Mouse (Mus musculus) testis, adult 10 weeks (tissue): ENCODE results near the gene Dhdh. TPM values are rescaled to one million over a fixed set of nuclear protein-coding genes. Genes with fewer than 3 reads are reported as not detected.

ENCODE experiments used
- polyA plus RNA-seq: library from polyadenylated mRNA; stranded (reverse); fragments of 350-450 nt; fragmentation: Illumina TruSeq; extraction: RNeasy Lipid Tissue Mini Kit (QIAGEN cat#74804); gene quantifications from one replicate; pipeline ENCODE4 v1.2.3, GENCODE M21; 2014; ENCODE audit warnings: low read depth, low replicate concordance

Dhdh gene
- 6.7 TPM for polyA plus RNA-seq

GRCm38 (mm10) chr7:45488293-45489204 is at the start of gene Dhdh:
Gene Dhdh, minus strand, starts transcription at chr7:45488805.

GRCm38 (mm10) chr7:45525809-45526473 is 37.3 kb upstream of the Dhdh start, which contains the start of the genes Ppp1r15a and Plekha4:
Gene Ppp1r15a, minus strand, starts transcription at chr7:45526268.
Gene Plekha4, plus strand, starts transcription at chr7:45526330.

GRCm38 (mm10) chr7:45509912-45510787 is 21.5 kb upstream of the Dhdh start, which contains the start of gene Nucb1:
Gene Nucb1, minus strand, starts transcription at chr7:45510406.

GRCm38 (mm10) chr7:45486761-45487415 is 1.7 kb downstream of the Dhdh start, which contains the start of gene Gm45808:
Gene Gm45808, minus strand, starts transcription at chr7:45486811.

GRCm38 (mm10) chr7:45481374-45481927 is 7.2 kb downstream of the Dhdh start, which contains the start of gene Tulp2:
Gene Tulp2, plus strand, starts transcription at chr7:45481877.

GRCm38 (mm10) chr7:45466283-45467089 is 22.1 kb downstream of the Dhdh start, which contains the start of gene Bax:
Gene Bax, minus strand, starts transcription at chr7:45466898.

GRCm38 (mm10) chr7:45459564-45460140 is 29.0 kb downstream of the Dhdh start, which contains the start of gene Ftl1:
Gene Ftl1, minus strand, starts transcription at chr7:45459884.

GRCm38 (mm10) chr7:45437521-45438276 is 50.9 kb downstream of the Dhdh start, which contains the start of gene Ruvbl2:
Gene Ruvbl2, minus strand, starts transcription at chr7:45438096.

GRCm38 (mm10) chr7:45434203-45435015 is 54.2 kb downstream of the Dhdh start, which contains the start of gene Gys1:
Gene Gys1, plus strand, starts transcription at chr7:45434844.

Other genes with a start within 250 kb of the Dhdh start
- 0.70 TPM for gene Cd37, start 249.7 kb downstream of the Dhdh start, polyA plus RNA-seq
- 10.2 TPM for gene Slc6a16, start 247.7 kb downstream of the Dhdh start, polyA plus RNA-seq
- gene Slc6a21, start 211.3 kb downstream of the Dhdh start, polyA plus RNA-seq: 50.8 TPM
- gene Trpm4, start 155.0 kb downstream of the Dhdh start, polyA plus RNA-seq: 0.74 TPM
- 0.08 TPM for gene Hrc, start 153.5 kb downstream of the Dhdh start, polyA plus RNA-seq
- not detected for gene Ppfia3, start 121.8 kb downstream of the Dhdh start, polyA plus RNA-seq
- gene Lin7b, start 118.2 kb downstream of the Dhdh start, polyA plus RNA-seq: 0.39 TPM
- 109 TPM for gene Snrnp70, start 93.1 kb downstream of the Dhdh start, polyA plus RNA-seq
- gene Kcna7, start 83.2 kb downstream of the Dhdh start, polyA plus RNA-seq: not detected
- 0.43 TPM for gene Ntf5, start 75.1 kb downstream of the Dhdh start, polyA plus RNA-seq
- 0.36 TPM for gene Lhb, start 68.0 kb downstream of the Dhdh start, polyA plus RNA-seq
- gene Gys1, start 54.0 kb downstream of the Dhdh start, polyA plus RNA-seq: 0.24 TPM
- 7.8 TPM for gene Ruvbl2, start 50.7 kb downstream of the Dhdh start, polyA plus RNA-seq
- 0.38 TPM for gene Ftl1, start 28.9 kb downstream of the Dhdh start, polyA plus RNA-seq
- gene Bax, start 21.9 kb downstream of the Dhdh start, polyA plus RNA-seq: 0.29 TPM
- 121 TPM for gene Tulp2, start 6.9 kb downstream of the Dhdh start, polyA plus RNA-seq
- gene Gm45808, start 2.0 kb downstream of the Dhdh start, polyA plus RNA-seq: not detected
- gene Nucb1, start 21.6 kb upstream of the Dhdh start, polyA plus RNA-seq: 18.8 TPM
- gene Ppp1r15a, start 37.5 kb upstream of the Dhdh start, polyA plus RNA-seq: 0.73 TPM
- gene Plekha4, start 37.5 kb upstream of the Dhdh start, polyA plus RNA-seq: 2.1 TPM
- not detected for gene Hsd17b14, start 66.1 kb upstream of the Dhdh start, polyA plus RNA-seq
- 4.4 TPM for gene Bcat2, start 81.3 kb upstream of the Dhdh start, polyA plus RNA-seq
- not detected for gene Fgf21, start 126.7 kb upstream of the Dhdh start, polyA plus RNA-seq
- not detected for gene Fut1, start 128.5 kb upstream of the Dhdh start, polyA plus RNA-seq
- gene Izumo1, start 133.0 kb upstream of the Dhdh start, polyA plus RNA-seq: 55.9 TPM
- gene Rasip1, start 138.7 kb upstream of the Dhdh start, polyA plus RNA-seq: not detected
- gene Mamstr, start 151.2 kb upstream of the Dhdh start, polyA plus RNA-seq: 0.11 TPM
- gene Fut2, start 177.6 kb upstream of the Dhdh start, polyA plus RNA-seq: 0.17 TPM
- not detected for gene Ntn5, start 195.2 kb upstream of the Dhdh start, polyA plus RNA-seq
- 1.2 TPM for gene Sec1, start 205.6 kb upstream of the Dhdh start, polyA plus RNA-seq
- gene Car11, start 211.0 kb upstream of the Dhdh start, polyA plus RNA-seq: not detected
- gene Dbp, start 216.3 kb upstream of the Dhdh start, polyA plus RNA-seq: 2.3 TPM
- gene Rpl18, start 226.7 kb upstream of the Dhdh start, polyA plus RNA-seq: 0.69 TPM
- gene Sphk2, start 229.2 kb upstream of the Dhdh start, polyA plus RNA-seq: 0.57 TPM
- 23.8 TPM for gene Fam83e, start 232.4 kb upstream of the Dhdh start, polyA plus RNA-seq
- gene Spaca4, start 237.0 kb upstream of the Dhdh start, polyA plus RNA-seq: 0.35 TPM